Mouse (Mus musculus) liver, embryonic 15.5 days (tissue): ENCODE measurements at regions not wholly inside any gene's neighbourhood (a gene's known extent, or its start where the extent isn't known, plus 50 kb on each side); places are given as distances from the start of the nearest gene placed in this dataset.

Experiments
- ATAC-seq: fragments of 200-750 bp; cut with Nextera tagmentation; 2 replicates; pipeline ENCODE4 v1.8.0; 2017; ENCODE audit warnings: moderate number of reproducible peaks, mild to moderate bottlenecking, moderate library complexity; ENCODE audit not compliant: insufficient read depth
- H3K27ac ChIP-seq: fragments of 300-500 bp; sonication (generic); replicated peaks from 2 replicates; pipeline ENCODE4 v1.5.1; 2015; ENCODE audit warnings: mild to moderate bottlenecking, inconsistent platforms
- H3K27me3 ChIP-seq: fragments of 300-500 bp; sonication (generic); 2 replicates; pipeline ENCODE4 v1.6.1; 2015; ENCODE audit warnings: mild to moderate bottlenecking, inconsistent platforms
- H3K36me3 ChIP-seq: fragments of 300-500 bp; sonication (generic); replicated peaks from 2 replicates; pipeline ENCODE4 v1.6.1; 2015; ENCODE audit warnings: moderate library complexity, mild to moderate bottlenecking, inconsistent platforms
- H3K4me1 ChIP-seq: fragments of 300-500 bp; sonication (generic); replicated peaks from 2 replicates; pipeline ENCODE4 v1.6.1; 2015; ENCODE audit warnings: inconsistent platforms
- H3K4me2 ChIP-seq: fragments of 300-500 bp; sonication (generic); 2 replicates; pipeline ENCODE4 v1.6.1; 2015; ENCODE audit warnings: moderate library complexity, mild to moderate bottlenecking, inconsistent platforms
- H3K4me3 ChIP-seq: fragments of 300-500 bp; sonication (generic); replicated peaks from 2 replicates; pipeline ENCODE4 v1.5.1; 2015; ENCODE audit warnings: mild to moderate bottlenecking, inconsistent platforms
- H3K9ac ChIP-seq: fragments of 300-500 bp; sonication (generic); 2 replicates; pipeline ENCODE4 v1.6.1; 2015; ENCODE audit warnings: moderate library complexity, mild to moderate bottlenecking, inconsistent platforms
- H3K9me3 ChIP-seq: fragments of 300-500 bp; sonication (generic); replicated peaks from 2 replicates; pipeline ENCODE4 v1.6.1; 2016; ENCODE audit warnings: inconsistent platforms
- WGBS: fragments of 180-500 bp; shearing (Covaris S2); methylation state at CpG from one replicate; pipeline ENCODE4 v1.1.7; 2015; ENCODE audit warnings: mixed read lengths; ENCODE audit not compliant: insufficient replicate concordance; 5-methylcytosine and 5-hydroxymethylcytosine counted together

DNA sequence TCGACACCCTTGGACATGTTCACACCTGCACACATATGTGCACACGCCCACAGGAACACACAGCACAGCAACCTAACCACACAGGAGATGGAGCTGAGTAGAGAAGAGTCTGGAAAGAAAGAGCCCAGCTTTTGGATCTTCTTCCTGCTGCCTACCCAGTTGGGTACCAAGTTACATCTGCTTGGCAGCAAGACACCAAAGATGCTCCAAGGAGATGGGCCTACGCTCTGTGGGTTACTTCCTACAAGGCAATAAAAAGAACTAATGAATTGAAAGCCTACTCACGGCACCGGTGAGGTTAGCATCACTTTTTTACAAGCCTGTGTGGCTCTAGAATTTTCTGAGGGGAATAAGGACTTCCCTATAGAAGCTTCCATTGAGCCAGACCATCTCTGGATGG is 224.4 kb upstream of the Sdk2 start:
- Histone ChIP-seq H3K4me3 (no peak overlapping the region), H3K27me3 (no peaks in the 10 kb centered on the region), H3K27ac (no peak overlapping the region), H3K9ac (no peak overlapping the region), H3K9me3 (no peaks in the 10 kb centered on the region), H3K36me3 (no peaks in the 10 kb centered on the region), H3K4me1 (no peaks in the 10 kb centered on the region), H3K4me2 (no peak overlapping the region)
- 61% methylated on average over 5 of the region's 5 CpGs for WGBS
- ATAC-seq, result no peak

DNA sequence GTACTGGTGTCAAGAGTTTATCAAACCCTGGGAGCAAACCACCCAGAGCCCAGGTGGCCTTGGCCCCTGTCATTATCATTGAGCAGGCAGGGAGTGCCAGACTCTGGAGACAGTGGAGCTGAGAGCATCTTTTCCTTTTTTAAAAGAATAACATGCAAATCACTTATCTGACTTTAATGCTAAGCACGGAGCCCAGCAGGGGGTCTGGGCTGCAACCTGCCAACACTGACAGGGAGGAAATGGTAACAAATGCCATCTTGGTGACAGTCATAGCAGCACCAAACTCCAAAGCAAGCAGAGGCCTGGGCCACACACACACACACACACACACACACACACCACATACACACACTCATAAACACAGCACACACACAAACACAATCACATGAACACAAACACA is 223.1 kb upstream of the Sdk2 start:
- no peak overlapping the region for H3K9ac ChIP-seq
- H3K4me3 ChIP-seq, result no peak overlapping the region
- no peak for ATAC-seq
- WGBS, result 67% methylated on average over 1 of the region's 1 CpGs
- no peak overlapping the region for H3K4me2 ChIP-seq
- no peak overlapping the region for H3K27ac ChIP-seq
- no peaks in the 10 kb centered on the region for H3K4me1 ChIP-seq
- no peaks in the 10 kb centered on the region for H3K36me3 ChIP-seq
- H3K9me3 ChIP-seq, result no peaks in the 10 kb centered on the region
- no peaks in the 10 kb centered on the region for H3K27me3 ChIP-seq

DNA sequence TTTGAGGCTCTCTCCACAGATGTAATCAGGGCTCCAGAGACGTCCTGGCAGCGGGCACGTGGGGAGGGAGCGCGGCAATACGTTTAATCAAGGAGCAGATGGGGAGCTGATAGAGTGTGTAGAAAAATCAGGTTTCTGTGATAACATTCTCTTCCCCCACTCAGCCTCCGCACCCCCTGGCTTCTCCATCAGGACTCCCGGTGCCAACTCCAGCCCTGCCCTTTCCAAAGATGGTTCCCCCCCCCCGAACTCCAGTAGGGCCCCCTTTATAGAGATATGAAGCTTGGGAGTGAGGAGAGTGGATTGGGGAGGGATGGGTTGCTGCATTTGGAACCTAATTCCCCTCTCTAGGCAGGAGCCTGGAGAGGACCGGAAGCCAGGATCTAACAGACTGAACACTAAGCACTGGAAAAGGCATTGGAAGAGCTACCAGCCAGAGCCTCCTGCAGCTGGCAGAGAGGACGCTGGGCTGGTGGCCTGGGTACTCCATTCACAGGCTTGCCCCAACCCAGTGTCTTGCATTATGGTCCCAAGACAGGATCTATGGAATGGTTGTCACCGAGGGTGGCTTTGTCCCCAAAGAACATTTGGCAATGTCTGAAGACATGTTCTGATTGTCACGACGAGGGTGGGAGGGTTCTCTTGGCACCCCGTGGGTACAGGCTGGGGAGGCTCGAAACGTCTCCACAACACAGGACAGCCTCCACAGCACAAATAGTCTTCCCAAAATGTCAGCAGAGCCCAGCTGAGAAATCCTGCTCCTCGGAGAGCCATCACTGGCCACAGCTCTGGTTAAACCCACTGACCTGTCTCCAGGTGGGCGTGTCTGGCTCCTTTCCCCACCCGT is 218.2 kb upstream of the Sdk2 start:
- WGBS, result 57% methylated on average over 20 of the region's 20 CpGs
- no peak overlapping the region for H3K9ac ChIP-seq
- no peaks in the 10 kb centered on the region for H3K36me3 ChIP-seq
- no peak for ATAC-seq
- no peaks in the 10 kb centered on the region for H3K4me1 ChIP-seq
- H3K4me2 ChIP-seq, result no peak overlapping the region
- no peak overlapping the region for H3K4me3 ChIP-seq
- no peak overlapping the region for H3K27ac ChIP-seq
- H3K9me3 ChIP-seq, result no peaks in the 10 kb centered on the region
- H3K27me3 ChIP-seq, result no peaks in the 10 kb centered on the region

DNA sequence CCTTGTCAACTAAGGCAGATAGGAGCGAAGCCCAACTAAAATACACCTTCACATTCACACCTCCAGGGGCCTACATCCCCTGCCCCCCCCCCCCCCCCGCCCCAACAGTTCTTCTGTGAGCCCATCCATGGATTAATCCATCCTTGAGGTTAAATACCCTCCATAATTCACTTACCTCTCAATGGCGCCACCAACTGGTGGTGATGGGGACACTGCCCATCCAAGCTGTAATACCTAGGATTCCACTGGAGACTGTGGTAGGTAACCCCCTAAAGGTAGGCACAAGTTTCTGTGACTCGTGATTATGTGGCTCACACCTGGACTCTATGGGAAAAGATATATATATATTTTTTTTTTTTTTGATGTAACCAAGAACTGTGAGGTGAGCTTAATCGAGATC is 216.4 kb upstream of the Sdk2 start:
- Histone ChIP-seq H3K4me1 (no peaks in the 10 kb centered on the region), H3K27me3 (no peaks in the 10 kb centered on the region), H3K27ac (no peak overlapping the region), H3K36me3 (no peaks in the 10 kb centered on the region), H3K4me3 (no peak overlapping the region), H3K9ac (no peak overlapping the region), H3K9me3 (no peaks in the 10 kb centered on the region), H3K4me2 (no peak overlapping the region)
- 27% methylated on average over 5 of the region's 5 CpGs for WGBS
- ATAC-seq, result no peak

DNA sequence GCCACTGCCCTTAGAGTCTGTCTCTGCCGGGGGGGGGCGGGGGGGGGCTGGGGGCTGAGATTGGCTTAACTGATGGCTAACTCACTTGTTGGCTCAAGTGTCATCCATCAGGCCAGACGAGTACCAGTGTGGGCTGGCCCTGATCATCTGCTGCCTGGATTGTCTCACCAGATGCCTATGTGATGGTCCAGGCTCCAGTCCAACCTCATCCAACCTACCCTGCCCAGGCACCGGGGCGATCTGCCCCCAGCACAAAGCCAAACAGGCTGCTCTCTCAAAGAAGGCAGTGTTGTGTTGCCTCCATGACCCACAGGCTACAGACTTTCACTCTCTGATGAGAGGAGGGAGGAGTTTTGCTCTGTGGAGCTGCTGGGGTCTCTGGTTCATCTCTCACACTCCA is 215.7 kb upstream of the Sdk2 start:
- H3K4me1 ChIP-seq, result no peaks in the 10 kb centered on the region
- no peak overlapping the region for H3K4me2 ChIP-seq
- H3K36me3 ChIP-seq, result no peaks in the 10 kb centered on the region
- no peak overlapping the region for H3K27ac ChIP-seq
- no peaks in the 10 kb centered on the region for H3K27me3 ChIP-seq
- no peak for ATAC-seq
- 59% methylated on average over 5 of the region's 5 CpGs for WGBS
- no peak overlapping the region for H3K9ac ChIP-seq
- H3K9me3 ChIP-seq, result no peaks in the 10 kb centered on the region
- no peak overlapping the region for H3K4me3 ChIP-seq

DNA sequence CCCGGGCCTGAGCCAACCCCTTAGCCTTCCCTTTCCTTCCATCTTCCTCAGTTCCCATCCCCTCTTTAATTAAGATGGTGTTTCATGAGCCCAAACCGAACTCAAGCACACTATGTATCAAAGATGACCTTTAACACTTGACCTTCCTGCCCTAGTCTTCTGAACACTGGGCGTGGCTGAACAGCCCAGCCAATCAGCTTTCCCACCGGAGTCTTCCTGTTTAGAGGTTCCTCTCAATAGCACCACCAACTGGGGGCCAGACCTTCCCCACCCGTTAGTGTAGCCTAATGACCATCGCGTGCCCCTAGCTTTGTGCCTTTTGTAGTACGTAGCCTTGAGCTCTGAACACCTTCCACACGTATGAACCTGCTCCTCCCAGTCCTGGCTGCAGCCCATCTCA is 215.0 kb upstream of the Sdk2 start:
- no peak for ATAC-seq
- no peaks in the 10 kb centered on the region for H3K4me1 ChIP-seq
- H3K36me3 ChIP-seq, result no peaks in the 10 kb centered on the region
- no peak overlapping the region for H3K9ac ChIP-seq
- H3K9me3 ChIP-seq, result no peaks in the 10 kb centered on the region
- no peak overlapping the region for H3K4me2 ChIP-seq
- no peaks in the 10 kb centered on the region for H3K27me3 ChIP-seq
- WGBS, result 70% methylated on average over 9 of the region's 9 CpGs
- no peak overlapping the region for H3K27ac ChIP-seq
- H3K4me3 ChIP-seq, result no peak overlapping the region

DNA sequence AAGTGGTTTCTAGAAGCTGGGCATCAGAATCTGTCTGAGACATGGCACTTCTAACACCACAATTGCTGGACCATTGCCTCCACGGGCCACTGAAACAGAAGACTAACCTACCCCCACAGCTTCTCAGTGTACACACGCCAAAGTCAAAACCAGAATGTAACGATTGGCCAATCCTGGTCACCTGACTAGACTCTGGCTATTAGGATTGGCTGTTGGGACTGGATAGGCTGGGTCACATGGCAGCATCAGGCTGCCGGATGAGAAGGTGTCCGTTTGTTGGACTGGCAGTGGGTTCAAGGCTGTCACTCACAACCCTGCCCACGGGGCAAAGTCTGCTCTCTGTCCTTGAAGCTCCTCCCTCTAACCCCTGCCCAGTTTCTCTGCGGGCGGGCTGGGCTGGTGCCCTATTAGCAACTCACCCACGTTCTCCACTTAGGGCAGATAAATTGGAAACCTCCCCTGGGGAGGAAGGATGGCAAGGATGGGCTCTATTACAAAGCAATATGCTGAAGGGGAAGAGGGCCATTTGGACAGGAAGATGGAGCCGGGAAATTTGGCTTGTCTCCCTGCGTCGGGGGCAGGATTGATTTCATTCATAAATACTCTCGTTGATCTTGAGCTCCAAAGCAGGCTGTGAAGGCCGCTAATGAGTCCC is 214.3 kb upstream of the Sdk2 start:
- Histone ChIP-seq H3K4me1 (no peaks in the 10 kb centered on the region), H3K9me3 (no peaks in the 10 kb centered on the region), H3K9ac (no peak overlapping the region), H3K4me2 (no peak overlapping the region), H3K27me3 (no peaks in the 10 kb centered on the region), H3K36me3 (no peaks in the 10 kb centered on the region), H3K27ac (no peak overlapping the region), H3K4me3 (no peak overlapping the region)
- 71% methylated on average over 14 of the region's 14 CpGs for WGBS
- no peak for ATAC-seq

DNA sequence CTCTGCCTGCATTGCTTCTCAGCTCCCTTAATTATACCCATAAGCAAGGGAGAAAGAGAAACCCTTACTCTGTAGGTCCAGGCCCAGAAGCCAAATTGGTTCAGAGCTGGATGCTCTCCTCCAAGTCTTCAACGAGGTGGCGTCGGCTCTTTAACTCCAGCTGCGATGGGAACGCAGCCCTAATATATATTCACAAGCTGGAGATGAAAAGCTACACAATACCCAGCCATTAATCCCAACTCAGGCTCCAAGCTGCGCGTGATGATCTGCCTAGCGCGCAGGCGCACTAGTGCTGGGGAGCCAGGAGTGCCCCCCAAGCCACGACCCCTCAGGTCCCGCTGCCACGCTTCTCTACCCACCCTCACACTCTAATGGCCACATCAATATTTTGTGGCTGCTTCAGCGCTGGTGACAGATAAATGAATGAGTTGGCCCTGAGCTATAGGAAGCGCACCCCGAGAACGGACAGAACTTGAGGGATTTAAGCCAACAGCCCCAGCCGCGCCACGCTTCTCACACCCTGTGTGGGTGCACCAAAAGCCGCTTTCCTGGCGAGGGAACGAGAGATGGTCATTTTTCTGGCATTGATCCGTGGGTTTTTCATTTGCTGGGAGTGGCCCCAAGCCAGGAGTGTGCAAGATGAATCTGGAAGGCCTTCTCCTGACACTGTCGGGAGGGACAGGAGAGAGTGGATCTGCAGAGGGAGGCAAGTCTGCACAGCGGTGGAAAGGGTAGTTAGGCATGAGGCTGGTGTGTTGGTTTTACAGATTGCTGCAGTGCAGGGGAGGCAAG is 210.9 kb upstream of the Sdk2 start:
- Histone ChIP-seq H3K9me3 (no peaks in the 10 kb centered on the region), H3K4me3 (no peak overlapping the region), H3K36me3 (no peaks in the 10 kb centered on the region), H3K4me1 (no peaks in the 10 kb centered on the region), H3K9ac (no peak overlapping the region), H3K27ac (no peak overlapping the region), H3K4me2 (no peak overlapping the region), H3K27me3 (no peaks in the 10 kb centered on the region)
- no peak for ATAC-seq
- 73% methylated on average over 26 of the region's 26 CpGs for WGBS

DNA sequence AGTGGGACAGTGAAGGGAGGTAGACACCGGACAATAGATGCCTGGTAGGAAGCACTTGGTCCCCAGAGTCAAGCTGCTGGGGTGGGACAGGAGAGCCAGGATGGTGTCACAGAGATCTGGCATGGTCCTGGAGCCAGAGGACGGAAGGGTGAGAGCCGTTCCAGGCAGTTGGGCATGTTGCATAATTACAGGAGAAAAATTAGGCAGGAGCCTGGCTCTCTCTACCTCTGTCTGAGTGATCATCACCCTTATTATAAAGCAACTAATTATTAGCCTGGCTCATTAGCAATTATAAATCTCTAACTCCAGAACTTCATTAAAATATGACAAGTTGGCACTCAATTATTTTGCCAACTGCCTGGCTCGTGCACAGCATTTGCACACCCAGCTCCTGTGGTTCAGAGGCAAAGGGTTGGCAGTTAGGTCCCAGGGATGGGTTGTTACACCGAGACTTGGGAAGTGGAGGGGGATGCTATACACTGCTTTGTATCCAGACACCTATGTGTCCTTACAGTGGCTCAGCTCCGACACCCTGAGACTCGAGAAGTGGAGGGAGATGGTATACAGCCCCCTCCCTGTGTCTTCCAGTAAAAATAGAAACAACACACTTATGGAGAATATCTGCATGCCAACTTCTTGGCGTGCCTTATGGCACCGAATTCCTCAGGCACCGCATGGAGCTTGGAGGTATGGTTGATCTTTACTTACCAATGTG is 203.7 kb upstream of the Sdk2 start:
- H3K27ac ChIP-seq, result no peak overlapping the region
- H3K27me3 ChIP-seq, result no peaks in the 10 kb centered on the region
- WGBS, result 59% methylated on average over 10 of the region's 10 CpGs
- no peak for ATAC-seq
- H3K9me3 ChIP-seq, result no peaks in the 10 kb centered on the region
- H3K36me3 ChIP-seq, result no peaks in the 10 kb centered on the region
- H3K4me2 ChIP-seq, result no peak overlapping the region
- no peak overlapping the region for H3K4me3 ChIP-seq
- H3K9ac ChIP-seq, result no peak overlapping the region
- no peaks in the 10 kb centered on the region for H3K4me1 ChIP-seq

DNA sequence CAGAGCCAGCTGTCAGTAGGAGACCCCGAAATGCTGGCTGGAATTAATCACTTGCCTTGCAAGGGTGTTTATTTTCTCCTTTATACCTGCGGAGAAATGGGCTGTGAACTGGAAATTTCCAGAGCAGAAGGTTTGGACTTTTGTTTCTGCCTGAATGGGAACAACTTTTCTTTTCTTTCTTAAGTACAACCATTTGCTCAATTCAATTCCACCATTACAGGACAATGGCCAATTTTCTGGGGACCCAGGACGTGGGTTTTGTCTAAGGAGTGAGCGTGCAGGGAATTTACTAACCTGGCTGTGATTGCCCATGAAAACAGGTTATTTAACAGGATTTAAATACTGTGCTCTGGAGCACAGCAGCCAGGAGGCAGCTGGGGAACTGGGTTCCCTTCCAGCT is 195.1 kb upstream of the Sdk2 start:
- Histone ChIP-seq H3K27ac (no peak overlapping the region), H3K4me3 (no peak overlapping the region), H3K9ac (no peak overlapping the region), H3K9me3 (no peaks in the 10 kb centered on the region), H3K36me3 (no peaks in the 10 kb centered on the region), H3K4me1 (no peaks in the 10 kb centered on the region), H3K27me3 (0 out of 2 replicates have a peak, but pooled peaks cover 4% of the 10 kb centered on the region), H3K4me2 (no peak overlapping the region)
- ATAC-seq, result no peak
- WGBS, result 52% methylated on average over 4 of the region's 4 CpGs

DNA sequence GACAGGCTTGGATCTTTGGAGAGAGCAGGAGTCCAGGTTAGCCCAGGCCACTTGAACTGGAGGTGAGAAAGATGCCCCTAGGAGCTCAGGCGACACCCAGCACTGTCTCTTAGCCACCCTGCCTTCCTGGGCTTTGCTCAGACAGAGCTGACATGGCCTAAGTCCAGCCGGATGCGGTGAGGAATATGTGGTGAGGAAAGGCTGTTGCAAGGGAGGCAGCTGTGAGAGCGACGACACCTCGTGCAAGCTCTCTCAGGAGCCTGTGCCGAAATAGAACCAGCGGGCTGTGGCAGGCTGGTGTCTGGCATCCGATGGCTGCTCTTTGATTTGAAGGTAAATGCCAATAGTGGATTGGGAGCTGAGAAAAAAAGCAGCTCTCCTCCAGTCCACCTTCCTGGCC is 191.4 kb upstream of the Sdk2 start:
- Histone ChIP-seq H3K4me1 (no peaks in the 10 kb centered on the region), H3K27me3 (0 out of 2 replicates have a peak, but pooled peaks cover 4% of the 10 kb centered on the region), H3K9ac (no peak overlapping the region), H3K4me2 (no peak overlapping the region), H3K4me3 (no peak overlapping the region), H3K9me3 (no peaks in the 10 kb centered on the region), H3K36me3 (no peaks in the 10 kb centered on the region), H3K27ac (no peak overlapping the region)
- WGBS, result 73% methylated on average over 9 of the region's 9 CpGs
- no peak for ATAC-seq
